Mouse (Mus musculus): Measurements from ENCODE around the gene Cyp4f39.

- TF ChIP-seq GATA1 (IDR thresholded peaks at IDR 0.05; ENCODE audit: low read length): no peak
- TF ChIP-seq TAL1 (IDR thresholded peaks at IDR 0.05; ENCODE audit: low read length): no peak
These were observed 29.2 kb downstream of the Cyp4f39 start for GRCm38 (mm10) chr17:32481766-32482165.
